Mouse (Mus musculus) midbrain, embryonic 15.5 days (tissue): Measurements from ENCODE around the gene Slc22a2. TPM values are rescaled to one million over a fixed set of nuclear protein-coding genes. Genes with fewer than 3 reads are reported as not detected.
"Not testable (repeated sequence)": the region's sequence is repeated elsewhere in the genome, so short reads cannot be mapped to it uniquely, and the experiment has no call there.

Experiments
- ATAC-seq: fragments of 200-750 bp; cut with Nextera tagmentation; replicated peaks from 2 replicates; pipeline ENCODE4 v1.8.0; 2017; ENCODE audit warnings: moderate TSS enrichment
- H3K27ac ChIP-seq: fragments of 300-500 bp; sonication (generic); 2 replicates; pipeline ENCODE4 v1.5.1; 2015; ENCODE audit warnings: mild to moderate bottlenecking, inconsistent platforms
- H3K27me3 ChIP-seq: fragments of 300-500 bp; sonication (generic); replicated peaks from 2 replicates; pipeline ENCODE4 v1.6.1; 2015; ENCODE audit warnings: inconsistent platforms
- H3K36me3 ChIP-seq: fragments of 300-500 bp; sonication (generic); replicated peaks from 2 replicates; pipeline ENCODE4 v1.6.1; 2015; ENCODE audit warnings: inconsistent platforms
- H3K4me1 ChIP-seq: fragments of 300-500 bp; sonication (generic); 2 replicates; pipeline ENCODE4 v1.6.1; 2015; ENCODE audit warnings: inconsistent platforms
- H3K4me2 ChIP-seq: fragments of 300-500 bp; sonication (generic); 2 replicates; pipeline ENCODE4 v1.6.1; 2015; ENCODE audit warnings: inconsistent platforms, mild to moderate bottlenecking, moderate library complexity
- H3K4me3 ChIP-seq: fragments of 300-500 bp; sonication (generic); 2 replicates; pipeline ENCODE4 v1.5.1; 2015; ENCODE audit warnings: mild to moderate bottlenecking, inconsistent platforms
- H3K9ac ChIP-seq: fragments of 300-500 bp; sonication (generic); 2 replicates; pipeline ENCODE4 v1.6.1; 2015; ENCODE audit warnings: mild to moderate bottlenecking, inconsistent platforms
- H3K9me3 ChIP-seq: fragments of 300-500 bp; sonication (generic); 2 replicates; pipeline ENCODE4 v1.6.1; 2016; ENCODE audit warnings: inconsistent platforms
- WGBS: fragments of 180-500 bp; shearing (Covaris S2); methylation state at CpG from one replicate; pipeline ENCODE4 v1.1.7; 2015; ENCODE audit warnings: mixed read lengths; 5-methylcytosine and 5-hydroxymethylcytosine counted together
- polyA plus RNA-seq: library from polyadenylated mRNA; unstranded; fragments of >200 nt; fragmentation: Nextera tagmentation; extraction: Ambion mirVana; gene quantifications from 2 replicates; pipeline ENCODE4 v1.2.1, GENCODE M21; 2015

Slc22a2 gene
- 2.6 and 3.6 TPM in 2 replicates for polyA plus RNA-seq

DNA sequence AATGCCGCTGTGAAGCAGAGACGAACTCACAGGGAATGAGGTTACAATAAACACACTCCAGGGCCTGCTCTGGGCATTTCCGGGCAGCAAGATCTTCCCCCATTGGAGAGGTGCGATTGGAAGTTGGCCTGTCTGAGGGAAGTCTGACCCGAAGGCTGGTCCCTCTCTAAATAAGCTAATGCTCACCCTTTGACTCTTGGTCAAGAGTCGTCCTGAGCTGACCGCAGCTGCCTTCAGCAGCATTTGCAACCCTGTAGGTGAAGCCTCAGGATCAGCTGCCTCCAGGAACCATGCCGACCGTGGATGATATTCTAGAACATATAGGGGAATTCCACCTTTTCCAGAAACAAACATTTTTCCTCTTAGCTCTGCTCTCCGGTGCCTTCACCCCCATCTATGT, at the start of gene Slc22a2:
Gene Slc22a2 (plus strand): TSS at position 142 of the 400 bp plus-strand sequence.
- Histone ChIP-seq H3K27me3 (no peaks in the 10 kb centered on the region), H3K9ac (no peak within 1 kb of the TSS), H3K4me3 (no peak within 1 kb of the TSS), H3K36me3 (no peaks in the 10 kb centered on the region), H3K4me1 (no peaks in the 10 kb centered on the region), H3K27ac (no peak within 1 kb of the TSS), H3K9me3 (no peaks in the 10 kb centered on the region), H3K4me2 (no peak within 1 kb of the TSS)
- no peak for ATAC-seq
- WGBS, result 83% methylated on average over 10 of the region's 10 CpGs

DNA sequence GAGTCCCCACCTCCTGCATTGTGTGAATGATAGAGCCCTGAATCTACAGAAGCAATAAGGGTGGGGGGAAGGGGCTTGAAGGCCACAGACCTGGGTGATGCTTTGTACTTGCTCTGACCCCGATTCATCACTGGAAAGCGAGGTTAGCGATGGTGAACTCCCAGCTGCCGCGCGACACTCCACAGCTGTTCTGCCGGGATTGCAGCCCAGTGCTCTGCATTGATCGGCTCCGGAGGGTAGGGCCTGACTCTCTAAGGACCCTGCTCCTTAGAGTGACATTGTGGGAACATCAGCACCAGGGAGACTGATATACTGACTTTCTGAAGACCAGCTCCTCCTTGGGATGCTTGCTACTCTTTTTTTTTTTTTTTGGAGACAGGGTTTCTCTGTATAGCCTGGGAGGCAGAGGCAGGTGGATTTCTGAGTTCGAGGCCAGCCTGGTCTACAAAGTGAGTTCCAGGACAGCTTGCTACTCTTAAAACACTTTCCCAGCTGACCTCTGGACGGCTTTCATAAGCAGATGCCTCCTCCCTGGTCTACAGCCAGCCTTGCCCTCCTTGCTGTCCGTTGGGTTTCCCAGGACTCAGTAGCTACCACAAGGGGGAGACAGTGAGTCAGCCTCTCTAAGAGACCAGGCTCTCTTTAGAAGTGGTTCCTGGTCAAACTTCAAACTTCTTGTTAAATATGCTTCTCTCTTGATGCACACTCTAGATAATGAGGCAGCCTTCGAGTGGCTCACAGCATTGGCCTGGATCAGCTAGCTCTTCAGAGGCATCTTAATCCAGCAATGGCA, 49.4 kb upstream of the Slc22a2 start:
- H3K4me3 ChIP-seq, result no peak overlapping the region
- H3K36me3 ChIP-seq, result no peaks in the 10 kb centered on the region
- no peaks in the 10 kb centered on the region for H3K27me3 ChIP-seq
- no peak overlapping the region for H3K9ac ChIP-seq
- ATAC-seq, result no peak
- H3K4me2 ChIP-seq, result no peak overlapping the region
- H3K4me1 ChIP-seq, result no peaks in the 10 kb centered on the region
- H3K27ac ChIP-seq, result no peak overlapping the region
- H3K9me3 ChIP-seq, result no peaks in the 10 kb centered on the region
- WGBS, result 64% methylated on average over 13 of the region's 13 CpGs

DNA sequence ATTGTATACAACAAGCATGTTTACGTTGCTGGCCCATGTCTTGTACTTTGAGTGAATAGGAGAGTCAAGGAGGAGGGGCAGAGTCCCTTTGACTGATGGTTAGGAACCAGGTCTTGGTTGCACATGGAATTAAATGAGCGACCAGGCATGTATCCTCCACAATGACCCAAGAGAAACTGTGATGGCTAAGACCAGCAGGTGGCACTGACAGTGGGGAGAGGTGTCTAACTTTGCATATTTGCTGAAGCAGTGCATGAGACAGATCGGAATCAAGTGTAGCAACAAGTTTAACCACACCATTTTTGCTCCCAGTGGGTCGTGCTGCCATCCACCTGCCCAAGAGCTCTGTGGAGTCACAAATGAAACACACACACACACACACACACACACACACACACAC, 21.7 kb upstream of the Slc22a2 start:
- H3K9me3 ChIP-seq, result no peaks in the 10 kb centered on the region
- no peak overlapping the region for H3K4me3 ChIP-seq
- 84% methylated on average over 4 of the region's 4 CpGs for WGBS
- no peaks in the 10 kb centered on the region for H3K27me3 ChIP-seq
- H3K36me3 ChIP-seq, result no peaks in the 10 kb centered on the region
- no peak overlapping the region for H3K4me2 ChIP-seq
- no peaks in the 10 kb centered on the region for H3K4me1 ChIP-seq
- no peak overlapping the region for H3K27ac ChIP-seq
- ATAC-seq, result no peak
- H3K9ac ChIP-seq, result no peak overlapping the region

DNA sequence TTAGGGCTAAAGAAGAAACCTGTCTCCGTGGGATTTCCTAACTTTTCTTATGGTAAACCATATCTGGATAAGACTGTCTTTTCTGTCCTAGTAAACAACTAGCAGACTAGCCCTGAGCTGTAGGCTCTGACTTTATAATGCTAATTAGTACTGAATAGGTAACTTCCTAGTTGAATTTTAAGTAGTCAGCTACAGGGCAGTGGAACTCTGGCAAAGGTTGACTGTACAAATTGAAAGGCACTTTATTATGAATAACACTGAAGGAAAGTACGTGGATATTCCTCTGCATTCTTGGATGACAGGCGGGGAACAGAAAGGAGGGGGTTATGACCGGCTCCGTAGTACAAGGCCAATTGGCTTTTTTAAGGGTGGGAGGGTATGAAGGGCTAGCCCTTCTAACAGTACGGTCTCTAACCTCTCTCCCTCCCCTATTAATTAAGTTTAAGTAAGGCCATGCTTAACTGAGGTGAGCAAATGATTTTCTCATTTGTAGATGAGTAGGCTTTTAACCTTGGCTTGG, 19.4 kb upstream of the Slc22a2 start:
- not testable (repeated sequence) for H3K36me3 ChIP-seq, H3K9ac ChIP-seq, H3K9me3 ChIP-seq, H3K4me2 ChIP-seq, H3K27ac ChIP-seq, H3K4me1 ChIP-seq, H3K4me3 ChIP-seq, H3K27me3 ChIP-seq, ATAC-seq
- 85% methylated on average over 6 of the region's 6 CpGs for WGBS

DNA sequence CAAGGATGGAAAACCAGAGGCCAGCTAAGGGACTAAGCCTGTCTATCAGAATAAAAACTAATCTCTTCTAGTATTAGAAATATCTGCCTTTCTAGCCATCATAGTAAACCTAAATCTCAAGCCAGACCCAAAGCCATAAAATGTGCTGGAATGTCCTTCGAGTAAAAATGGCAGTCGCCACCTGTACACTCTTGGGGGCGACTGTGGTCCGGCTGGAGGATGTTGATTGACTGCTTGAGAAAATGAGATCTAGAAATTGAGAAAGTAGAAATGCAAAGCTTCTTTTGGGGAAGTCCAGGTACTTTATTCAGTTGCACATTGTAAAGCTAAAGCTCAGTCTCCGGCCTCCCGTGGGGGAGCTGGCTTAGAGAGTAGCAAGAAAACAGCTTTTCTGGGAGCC, 18.5 kb upstream of the Slc22a2 start:
- no peak for ATAC-seq
- no peaks in the 10 kb centered on the region for H3K9me3 ChIP-seq
- 94% methylated on average over 6 of the region's 6 CpGs for WGBS

DNA sequence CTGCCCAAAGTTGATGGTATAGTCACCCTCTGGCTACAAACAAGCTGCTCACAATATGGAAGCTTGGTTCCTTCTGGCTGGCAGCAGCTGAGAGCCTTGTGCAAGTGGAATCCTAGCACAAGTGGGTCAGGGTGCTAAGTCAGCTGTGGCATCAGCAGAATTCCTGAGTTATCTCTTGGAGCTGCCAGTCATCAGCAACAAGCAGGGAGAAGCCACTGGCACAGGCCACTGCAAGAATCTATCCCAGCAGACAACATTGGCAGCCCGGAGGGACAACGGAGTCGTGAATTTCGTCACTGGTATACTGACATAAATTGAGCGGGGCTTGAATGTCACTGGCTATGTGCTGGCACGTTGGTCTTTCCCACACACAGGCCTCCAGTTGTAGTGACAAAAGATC, 12.6 kb upstream of the Slc22a2 start:
- Histone ChIP-seq H3K9me3 (no peaks in the 10 kb centered on the region), H3K36me3 (no peaks in the 10 kb centered on the region), H3K9ac (no peak overlapping the region), H3K4me1 (no peaks in the 10 kb centered on the region), H3K4me3 (no peak overlapping the region), H3K4me2 (no peak overlapping the region), H3K27me3 (no peaks in the 10 kb centered on the region), H3K27ac (no peak overlapping the region)
- WGBS, result 86% methylated on average over 6 of the region's 6 CpGs
- ATAC-seq, result no peak

More for the DNA sequence above, 18.5 kb upstream of the Slc22a2 start:
- Histone ChIP-seq H3K9ac (no peak overlapping the region), H3K27ac (no peak overlapping the region), H3K4me2 (no peak overlapping the region), H3K4me3 (no peak overlapping the region), H3K4me1 (no peaks in the 10 kb centered on the region), H3K27me3 (no peaks in the 10 kb centered on the region), H3K36me3 (no peaks in the 10 kb centered on the region)

DNA sequence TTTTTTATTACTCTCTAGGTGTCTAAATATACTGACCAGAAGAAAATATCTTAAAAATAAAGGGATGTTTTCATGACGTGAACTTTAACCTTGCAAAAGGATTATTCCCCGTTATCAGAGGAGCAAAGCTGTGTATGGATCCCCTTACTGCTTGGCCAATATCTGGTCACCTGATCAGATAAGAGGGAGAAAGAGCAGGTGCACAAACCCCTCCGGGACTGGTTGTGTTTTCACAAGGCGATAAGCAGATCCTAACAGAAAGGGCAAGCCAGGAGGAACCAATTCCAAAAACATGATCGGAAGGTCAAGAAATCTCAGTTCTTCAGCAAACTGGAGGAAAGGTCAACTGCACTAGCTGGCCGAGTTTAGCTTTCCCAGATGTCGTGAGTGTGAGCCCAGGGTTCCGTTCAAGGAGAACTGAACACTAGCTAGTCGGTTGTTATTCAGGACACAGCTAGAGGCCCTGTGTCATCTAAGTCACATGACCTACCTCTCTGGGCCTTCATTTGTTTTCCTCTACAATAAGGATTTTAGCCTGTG, 11.9 kb upstream of the Slc22a2 start:
- Histone ChIP-seq H3K4me2 (no peak overlapping the region), H3K27me3 (no peaks in the 10 kb centered on the region)
- WGBS, result 78% methylated on average over 9 of the region's 9 CpGs

DNA sequence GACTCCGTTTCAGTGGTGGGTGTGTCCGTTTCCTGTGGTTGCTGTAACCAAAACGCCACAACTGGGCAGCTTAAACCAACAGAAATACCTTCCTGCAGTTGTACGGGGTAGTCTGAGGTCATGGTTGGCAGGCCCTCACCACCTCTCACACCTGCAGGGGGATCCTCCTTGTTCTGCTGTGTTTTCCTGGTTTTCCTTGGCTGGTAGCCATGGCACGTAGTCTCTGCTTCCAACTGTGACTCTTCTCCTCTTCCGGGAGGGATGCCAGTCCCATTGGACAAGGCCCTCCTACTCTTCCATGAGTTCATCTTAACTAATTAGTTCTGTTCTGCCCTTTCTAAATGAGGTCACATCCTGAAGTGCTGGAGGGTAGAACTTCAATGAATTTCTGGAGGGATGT, 8.5 kb upstream of the Slc22a2 start:
- Histone ChIP-seq H3K4me3 (no peak overlapping the region), H3K9ac (no peak overlapping the region), H3K4me1 (no peaks in the 10 kb centered on the region), H3K27ac (no peak overlapping the region), H3K27me3 (no peaks in the 10 kb centered on the region), H3K9me3 (no peaks in the 10 kb centered on the region), H3K36me3 (no peaks in the 10 kb centered on the region), H3K4me2 (no peak overlapping the region)
- no peak for ATAC-seq
- WGBS, result 83% methylated on average over 6 of the region's 6 CpGs

More for the DNA sequence above, 11.9 kb upstream of the Slc22a2 start:
- H3K4me1 ChIP-seq, result no peaks in the 10 kb centered on the region
- H3K9ac ChIP-seq, result no peak overlapping the region
- ATAC-seq, result no peak
- no peak overlapping the region for H3K4me3 ChIP-seq
- H3K27ac ChIP-seq, result no peak overlapping the region
- H3K36me3 ChIP-seq, result no peaks in the 10 kb centered on the region
- H3K9me3 ChIP-seq, result no peaks in the 10 kb centered on the region

DNA sequence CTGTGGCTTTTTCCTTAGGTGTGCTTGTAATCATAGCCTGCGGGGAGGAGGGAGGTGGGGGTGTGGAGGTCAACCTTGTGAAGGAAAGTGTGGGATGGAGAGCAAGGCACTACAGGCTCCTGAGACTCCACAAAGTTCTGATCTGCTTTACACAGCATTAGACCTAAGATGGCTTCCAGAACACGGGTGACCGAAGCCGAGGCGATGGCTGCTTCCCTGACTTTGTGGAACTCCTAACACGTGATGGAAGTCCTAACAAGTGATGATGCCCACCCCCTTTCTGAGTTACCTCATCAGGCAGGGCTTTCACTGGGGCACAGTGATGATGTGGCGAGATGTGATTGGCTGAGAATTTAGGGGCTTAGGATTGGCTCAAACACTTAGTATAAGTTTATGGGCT, 6.8 kb upstream of the Slc22a2 start:
- no peak for ATAC-seq
- Histone ChIP-seq H3K9ac (no peak overlapping the region), H3K4me3 (no peak overlapping the region), H3K9me3 (no peaks in the 10 kb centered on the region), H3K27me3 (no peaks in the 10 kb centered on the region), H3K27ac (no peak overlapping the region), H3K4me1 (no peaks in the 10 kb centered on the region), H3K4me2 (no peak overlapping the region), H3K36me3 (no peaks in the 10 kb centered on the region)
- 94% methylated on average over 7 of the region's 7 CpGs for WGBS

DNA sequence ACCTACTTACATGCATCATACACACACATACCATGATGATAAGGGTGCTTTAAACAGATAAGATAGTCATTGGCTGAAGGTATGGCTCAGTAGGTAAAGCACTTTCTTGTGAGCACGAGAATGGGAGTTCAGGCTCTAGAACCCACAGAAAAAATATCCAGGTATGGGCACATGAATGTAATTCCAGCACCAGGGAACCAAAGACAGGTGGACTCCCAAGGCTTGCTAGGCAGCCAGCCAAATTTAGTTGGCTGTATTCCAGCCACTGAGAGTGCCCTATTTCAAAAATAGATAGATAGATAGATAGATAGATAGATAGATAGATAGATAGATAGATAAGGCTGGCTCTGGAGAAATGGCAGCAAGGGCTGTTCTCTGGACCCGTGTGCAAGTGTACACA, 1.4 kb downstream of the Slc22a2 start:
- H3K4me2 ChIP-seq, result no peak overlapping the region
- no peak for ATAC-seq
- no peak overlapping the region for H3K4me3 ChIP-seq
- no peak overlapping the region for H3K27ac ChIP-seq
- H3K4me1 ChIP-seq, result 0 out of 2 replicates have a peak, but pooled peaks cover 2% of the 10 kb centered on the region
- 87% methylated on average over 2 of the region's 2 CpGs for WGBS
- no peak overlapping the region for H3K9ac ChIP-seq
- no peaks in the 10 kb centered on the region for H3K27me3 ChIP-seq
- no peaks in the 10 kb centered on the region for H3K9me3 ChIP-seq
- no peaks in the 10 kb centered on the region for H3K36me3 ChIP-seq

DNA sequence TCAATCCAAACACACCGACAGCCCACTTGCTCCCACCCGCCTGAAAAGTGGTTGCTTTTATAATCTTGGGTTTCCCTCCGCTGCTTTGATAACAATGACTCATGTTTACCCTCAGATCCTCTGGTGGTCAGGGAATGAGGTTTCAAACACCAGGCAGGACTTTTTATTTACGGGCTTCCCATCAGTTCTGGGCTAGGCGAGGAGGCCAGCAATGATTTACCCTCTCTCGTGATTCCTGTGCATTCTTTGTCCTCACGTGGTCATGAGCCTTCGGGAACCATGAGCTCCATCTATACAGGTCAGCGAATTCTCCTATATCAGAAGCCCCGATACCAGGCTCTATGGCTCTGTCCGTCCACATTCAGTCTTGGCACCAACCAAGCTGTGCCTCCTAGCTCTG, 3.0 kb downstream of the Slc22a2 start:
- H3K4me2 ChIP-seq, result no peak overlapping the region
- 80% methylated on average over 11 of the region's 11 CpGs for WGBS
- no peak for ATAC-seq
- no peaks in the 10 kb centered on the region for H3K27me3 ChIP-seq
- 0 out of 2 replicates have a peak, but pooled peaks cover 2% of the 10 kb centered on the region for H3K4me1 ChIP-seq
- no peak overlapping the region for H3K27ac ChIP-seq
- H3K36me3 ChIP-seq, result no peaks in the 10 kb centered on the region
- H3K4me3 ChIP-seq, result no peak overlapping the region
- no peaks in the 10 kb centered on the region for H3K9me3 ChIP-seq
- H3K9ac ChIP-seq, result no peak overlapping the region

DNA sequence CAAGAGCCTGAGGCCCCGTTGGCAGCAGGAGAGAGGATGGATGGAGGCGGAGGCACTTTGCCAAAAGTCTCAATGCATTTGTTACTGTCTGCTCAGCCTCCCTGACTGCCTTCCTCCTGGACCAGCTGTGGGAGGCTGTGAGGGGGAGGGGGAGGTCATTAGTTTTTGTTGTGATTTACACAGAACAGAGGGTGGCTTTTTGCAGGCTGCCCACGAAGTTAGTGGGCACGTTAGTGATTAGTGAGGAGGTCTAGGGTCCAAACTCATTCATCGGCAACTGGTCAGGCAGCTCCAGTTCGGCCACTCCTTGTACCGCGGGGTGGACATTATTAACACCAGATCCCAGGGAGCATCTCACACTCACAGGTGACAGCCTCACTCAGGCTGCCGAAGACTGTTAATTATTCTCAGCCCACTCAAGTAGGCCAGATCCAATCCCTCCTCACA, 4.9 kb downstream of the Slc22a2 start:
- Histone ChIP-seq H3K4me1 (0 out of 2 replicates have a peak, but pooled peaks cover 2% of the 10 kb centered on the region), H3K4me3 (no peak overlapping the region), H3K27ac (no peak overlapping the region), H3K9me3 (no peaks in the 10 kb centered on the region), H3K9ac (no peak overlapping the region), H3K36me3 (no peaks in the 10 kb centered on the region), H3K27me3 (no peaks in the 10 kb centered on the region), H3K4me2 (no peak overlapping the region)
- ATAC-seq, result no peak
- 60% methylated on average over 9 of the region's 9 CpGs for WGBS
